Mouse (Mus musculus) gastrocnemius, postnatal 4 days (tissue): ENCODE results near the gene Prkce. TPM values are rescaled to one million over a fixed set of nuclear protein-coding genes. Genes with fewer than 3 reads are reported as not detected.

Experiments
- DNase-seq, 2 experiments: peaks; one replicate each; pipeline ENCODE4 v3.0.0; 2021 to 2022; ENCODE audit warnings: low spot score in 2 of 2, mixed read lengths in 2 of 2
- total RNA-seq, 2 experiments: library from RNA; stranded (reverse); gene quantifications; 2 replicates each; pipeline ENCODE4 v1.2.3; 2021

Prkce gene
- total RNA-seq, 2 experiments from 2014 or later = 12.3 to 13.0 TPM

- no peak for DNase-seq
Measured at GRCm38 (mm10) chr17:86325317-86325716, 157.7 kb downstream of the Prkce start.

DNA sequence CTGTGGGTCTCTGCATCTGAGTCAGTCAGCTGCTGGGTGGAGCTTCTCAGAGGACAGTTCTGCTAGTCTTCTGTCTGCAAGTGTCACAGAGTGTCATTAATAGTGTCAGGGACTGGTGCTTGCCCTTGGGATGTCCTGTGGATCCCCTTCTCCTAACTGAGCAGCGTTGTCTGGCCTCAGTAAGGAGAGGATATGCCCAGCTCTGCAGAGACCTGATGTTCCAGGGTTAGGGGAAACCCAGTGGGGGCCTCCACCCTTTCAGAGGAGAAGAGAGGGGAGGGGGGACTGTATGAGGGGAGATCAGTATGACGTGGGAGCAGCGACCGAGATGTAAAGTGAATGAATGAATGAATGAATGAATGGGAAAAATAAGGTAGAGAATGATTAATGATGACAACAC, 160.4 kb downstream of the Prkce start:
- DNase-seq = no peak

- no peak for DNase-seq
Measured at GRCm38 (mm10) chr17:86329273-86330075, 161.9 kb downstream of the Prkce start.

DNA sequence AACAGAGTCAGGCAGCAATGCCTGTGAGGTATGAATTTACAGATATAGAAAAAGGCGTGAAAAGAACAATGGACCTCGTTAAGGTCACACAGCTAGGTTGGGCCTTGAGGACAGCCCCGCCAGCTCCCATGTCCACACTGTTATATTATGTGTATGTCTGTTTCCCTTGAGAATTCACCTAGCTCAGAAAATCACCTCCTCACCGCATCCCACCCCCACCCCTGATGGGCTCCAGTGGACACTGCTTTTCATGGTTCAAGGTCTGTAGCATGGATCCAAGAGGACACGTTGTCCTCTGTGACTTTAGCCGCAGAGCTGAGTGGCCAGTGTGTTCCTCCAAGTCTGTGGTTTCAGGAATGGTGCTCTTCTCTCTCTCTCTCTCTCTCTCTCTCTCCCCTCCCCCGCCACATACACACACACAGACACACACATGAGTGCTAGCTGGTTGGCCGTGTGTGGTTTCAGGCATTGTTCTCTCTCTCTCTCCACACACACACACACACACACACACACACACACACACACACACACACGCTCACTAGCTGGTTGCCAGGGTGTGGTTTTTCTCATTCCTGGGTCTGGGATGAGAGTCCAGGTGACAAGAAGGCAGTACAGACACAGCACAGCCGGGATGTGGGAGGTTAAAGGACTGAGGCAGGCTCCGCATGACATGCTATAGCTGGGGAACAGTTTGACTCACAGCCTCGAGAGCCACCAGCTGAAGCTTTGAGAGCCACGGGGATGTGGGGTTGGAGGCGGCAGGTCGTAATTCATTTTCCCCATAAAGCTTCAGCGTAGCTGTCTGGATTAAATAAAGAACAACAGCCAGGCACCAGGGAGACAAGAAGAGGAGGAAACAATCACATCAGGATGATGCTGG, 162.7 kb downstream of the Prkce start:
- DNase-seq = no peak

DNA sequence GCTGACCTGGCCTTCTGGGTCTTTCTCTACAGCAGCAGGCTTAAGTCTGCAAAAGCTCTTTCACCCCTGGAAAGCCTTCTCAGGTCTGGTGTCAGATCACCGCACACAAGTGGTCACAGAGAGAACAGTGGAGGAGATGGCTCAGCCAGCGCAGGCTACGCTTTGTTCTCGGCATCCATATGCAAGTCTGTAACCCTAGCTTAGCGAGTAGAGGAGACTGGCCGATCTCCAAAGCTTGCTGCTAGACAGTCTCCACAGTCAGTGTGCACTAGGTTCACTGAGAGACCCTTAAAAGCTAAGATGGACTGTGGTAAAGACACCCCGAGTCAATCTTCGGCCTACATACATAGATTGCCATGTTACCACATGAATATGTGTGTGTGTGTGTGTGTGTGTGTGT, 164.2 kb downstream of the Prkce start:
- no peak for DNase-seq

DNA sequence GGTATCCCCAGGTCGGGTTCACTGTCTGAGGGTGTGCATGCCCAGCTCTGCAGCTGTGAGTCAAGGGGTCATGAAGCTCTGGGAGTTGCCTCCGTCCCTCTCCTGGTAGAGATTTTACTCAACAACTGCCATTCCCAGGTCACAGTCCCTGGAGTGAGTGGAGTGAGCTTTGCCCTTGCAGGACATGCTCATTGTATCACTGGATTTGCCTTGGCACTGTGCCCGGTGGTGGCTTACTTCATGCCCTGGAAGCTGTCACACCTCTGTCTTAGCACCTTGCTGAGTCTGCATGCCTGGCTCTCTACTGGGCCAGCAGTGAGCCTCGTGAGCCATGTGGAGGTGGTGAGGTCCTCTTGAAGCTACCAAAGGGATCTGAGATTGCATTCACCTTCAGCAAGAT, 167.4 kb downstream of the Prkce start:
- no peak for DNase-seq

- DNase-seq = no peak
Measured at GRCm38 (mm10) chr17:86336652-86337073, 169.1 kb downstream of the Prkce start.

- no peak for DNase-seq
Measured at GRCm38 (mm10) chr17:86337076-86337475, 169.5 kb downstream of the Prkce start.

- DNase-seq = no peak
Measured at GRCm38 (mm10) chr17:86338328-86338727, 170.7 kb downstream of the Prkce start.

DNA sequence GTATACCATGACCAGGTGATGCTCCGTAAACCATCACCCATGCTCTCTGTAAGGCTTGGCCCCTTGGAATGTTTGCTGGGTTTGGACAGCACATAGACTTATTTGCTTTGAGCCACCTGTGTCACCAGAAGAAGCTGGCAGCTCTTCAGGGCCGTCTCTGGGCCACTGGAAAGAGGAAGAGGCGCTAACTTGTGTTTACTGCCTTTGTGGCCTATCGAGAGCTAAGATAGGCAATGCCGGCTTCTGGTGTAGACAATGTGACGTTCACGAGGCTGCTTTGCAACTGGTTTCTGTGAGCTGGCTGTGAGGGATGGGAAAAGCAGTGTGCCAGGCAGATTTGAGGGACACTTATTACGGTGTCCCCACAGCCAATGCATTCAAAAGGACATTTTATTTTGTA, 176.4 kb downstream of the Prkce start:
- no peak for DNase-seq

- no peak for DNase-seq
Measured at GRCm38 (mm10) chr17:86345234-86346005, 177.8 kb downstream of the Prkce start.

DNA sequence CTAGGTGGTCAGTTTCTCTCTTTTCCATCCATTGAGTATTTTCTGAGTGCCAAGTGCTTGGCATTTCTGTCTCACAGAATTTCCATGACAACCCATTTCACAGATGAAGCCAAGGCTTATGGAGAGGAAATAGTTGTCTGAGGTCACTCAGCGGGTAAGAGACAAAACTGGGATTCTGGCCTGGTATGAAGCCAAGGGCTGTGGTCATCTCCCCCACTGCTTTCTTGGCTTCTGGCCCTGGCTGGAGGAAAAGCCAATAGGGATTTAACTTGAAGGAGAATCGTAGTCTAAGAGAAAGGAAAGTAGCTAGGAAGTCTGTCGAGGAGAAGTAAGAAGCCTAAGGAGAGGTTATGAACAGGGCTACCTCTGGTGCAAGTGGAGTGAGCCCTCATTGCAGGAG, 182.7 kb downstream of the Prkce start:
- DNase-seq = peak; percentile 46 to 82

DNA sequence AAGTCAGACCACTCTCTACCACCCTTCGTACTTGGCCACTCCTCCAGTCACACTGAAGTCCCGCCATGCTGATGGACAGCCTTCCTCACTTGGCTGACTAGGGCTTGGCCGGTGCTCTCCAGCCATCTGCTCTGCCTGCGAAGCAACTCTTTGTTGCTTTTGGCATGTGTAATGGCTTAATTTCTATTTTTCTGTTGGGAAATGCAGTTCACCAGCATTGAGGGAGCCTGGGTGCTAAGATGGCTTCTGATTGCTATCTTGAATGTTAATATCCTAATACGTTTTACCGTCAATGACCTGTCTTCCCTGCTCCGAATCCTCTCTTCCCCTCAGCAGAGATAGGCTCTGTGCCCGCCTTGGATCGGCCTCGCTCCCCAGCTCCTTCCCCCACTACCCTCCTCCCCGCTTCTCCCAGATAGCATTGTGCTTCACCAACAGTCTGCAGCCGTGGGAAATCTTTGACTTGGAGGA, 183.2 kb downstream of the Prkce start:
- DNase-seq = peak in 1 of 2 experiments; percentile 32

- no peak for DNase-seq
Measured at GRCm38 (mm10) chr17:86351282-86351681, 183.7 kb downstream of the Prkce start.

DNA sequence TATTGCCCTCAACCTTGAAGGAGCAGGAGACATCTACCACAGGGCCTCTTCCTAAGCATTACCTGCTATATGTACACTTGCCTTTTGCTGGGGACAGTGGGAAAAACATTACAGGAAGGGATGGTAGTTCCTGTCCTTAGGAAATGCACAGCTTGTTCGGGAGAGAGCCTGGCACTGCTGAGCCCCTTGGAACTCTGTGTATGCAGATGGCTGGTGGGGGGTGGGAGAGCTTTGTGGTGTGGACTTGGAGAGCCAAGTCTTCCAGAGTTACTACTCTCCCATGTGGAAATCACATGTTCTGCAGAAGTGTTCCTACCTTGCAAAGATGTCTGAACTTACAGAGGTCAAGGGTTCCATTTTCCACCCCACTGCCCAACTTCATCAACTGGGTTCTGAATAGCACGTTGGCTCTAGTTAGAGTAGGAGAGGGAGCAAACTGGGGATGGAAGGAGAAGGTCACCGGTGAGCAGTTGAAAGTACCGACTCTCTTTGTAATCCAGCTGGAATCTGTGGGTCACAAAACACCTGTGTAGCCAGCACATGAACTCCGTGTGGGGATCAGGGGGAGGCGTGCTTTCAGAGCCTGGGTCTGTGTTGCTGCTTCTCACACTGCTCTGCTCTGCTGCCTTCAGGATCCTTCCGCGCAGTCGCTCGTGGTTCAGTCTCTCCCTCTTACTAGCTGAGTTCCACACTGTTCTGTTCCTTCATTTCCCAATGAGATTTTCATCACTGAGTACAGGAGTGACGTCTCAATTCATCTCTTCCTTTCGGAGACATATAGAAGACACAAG, 184.9 kb downstream of the Prkce start:
- no peak for DNase-seq

DNA sequence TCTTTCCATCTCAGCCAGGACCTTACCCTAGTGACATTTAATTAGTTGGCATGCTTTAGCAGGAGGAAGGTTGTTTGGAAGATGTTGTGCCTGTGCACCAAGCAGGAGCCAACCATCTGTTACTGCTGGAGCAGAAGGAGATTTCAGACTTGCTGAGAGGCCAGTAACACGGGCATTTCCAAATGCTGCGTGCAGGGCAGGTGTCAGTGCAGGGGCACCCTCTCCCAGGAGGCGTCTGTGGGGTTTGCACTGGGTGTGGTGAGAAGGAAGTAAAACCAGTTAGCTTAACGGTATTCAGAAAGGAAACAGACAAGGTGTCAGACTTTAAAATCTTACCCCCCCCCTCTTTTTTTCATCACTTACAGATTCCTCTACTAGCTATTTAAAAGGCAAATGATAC, 186.1 kb downstream of the Prkce start:
- no peak for DNase-seq

DNA sequence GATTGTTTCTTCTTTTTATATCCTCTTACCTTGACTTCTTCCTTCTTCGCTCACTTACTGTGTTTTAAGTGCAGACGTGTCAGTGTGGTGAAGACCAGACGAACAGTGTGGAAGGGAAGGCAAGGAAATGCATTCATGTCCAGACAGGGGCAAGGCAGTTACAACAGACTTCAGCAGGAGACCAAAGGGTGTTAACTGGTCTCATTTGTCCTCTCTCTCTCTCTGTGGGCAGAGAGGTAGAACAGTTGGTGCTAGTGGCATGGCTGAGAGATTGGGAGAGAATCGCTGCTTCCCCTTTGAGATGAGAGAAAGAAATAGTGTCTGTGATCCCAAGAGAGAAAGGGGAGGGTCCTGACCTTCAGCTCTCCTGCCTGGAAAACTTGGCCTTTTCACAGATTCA, 186.5 kb downstream of the Prkce start:
- no peak for DNase-seq

DNA sequence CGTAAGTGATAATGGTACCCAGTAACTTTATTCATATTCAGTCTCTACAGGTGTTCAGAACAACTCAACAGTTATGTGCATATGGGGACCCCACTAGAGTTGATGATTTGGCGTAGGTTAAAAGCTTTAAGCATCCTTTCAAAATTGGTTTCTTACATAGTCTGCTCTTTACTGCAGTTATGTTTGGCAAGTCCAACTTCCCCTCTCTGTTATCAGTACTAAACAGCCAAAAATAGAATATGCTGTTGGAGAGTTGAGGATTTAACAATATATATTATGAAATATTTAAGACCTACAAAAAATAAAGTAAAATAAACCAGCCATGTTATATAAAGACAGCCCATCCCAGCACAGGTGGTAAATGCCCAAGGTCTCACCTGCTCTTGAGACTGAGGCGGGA, 187.3 kb downstream of the Prkce start:
- DNase-seq = no peak

DNA sequence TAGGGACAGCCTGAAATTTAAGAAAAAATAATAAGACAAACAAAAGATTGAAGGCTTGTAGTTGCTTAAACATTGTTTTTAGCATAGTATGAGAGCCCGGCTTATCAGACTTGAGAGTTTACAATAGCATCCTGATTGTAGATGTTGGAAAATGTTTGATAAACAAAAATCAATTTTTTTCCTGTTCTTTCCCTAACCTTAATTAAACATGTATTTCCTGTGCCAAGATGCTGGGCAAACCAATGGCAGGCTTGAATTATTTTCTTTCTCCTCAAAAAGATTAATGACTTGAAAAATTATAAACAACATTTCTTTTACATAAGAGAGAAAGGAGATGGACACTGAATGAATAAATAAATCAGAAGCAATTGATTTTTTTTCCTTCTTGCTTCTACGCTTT, 187.7 kb downstream of the Prkce start:
- no peak for DNase-seq

DNA sequence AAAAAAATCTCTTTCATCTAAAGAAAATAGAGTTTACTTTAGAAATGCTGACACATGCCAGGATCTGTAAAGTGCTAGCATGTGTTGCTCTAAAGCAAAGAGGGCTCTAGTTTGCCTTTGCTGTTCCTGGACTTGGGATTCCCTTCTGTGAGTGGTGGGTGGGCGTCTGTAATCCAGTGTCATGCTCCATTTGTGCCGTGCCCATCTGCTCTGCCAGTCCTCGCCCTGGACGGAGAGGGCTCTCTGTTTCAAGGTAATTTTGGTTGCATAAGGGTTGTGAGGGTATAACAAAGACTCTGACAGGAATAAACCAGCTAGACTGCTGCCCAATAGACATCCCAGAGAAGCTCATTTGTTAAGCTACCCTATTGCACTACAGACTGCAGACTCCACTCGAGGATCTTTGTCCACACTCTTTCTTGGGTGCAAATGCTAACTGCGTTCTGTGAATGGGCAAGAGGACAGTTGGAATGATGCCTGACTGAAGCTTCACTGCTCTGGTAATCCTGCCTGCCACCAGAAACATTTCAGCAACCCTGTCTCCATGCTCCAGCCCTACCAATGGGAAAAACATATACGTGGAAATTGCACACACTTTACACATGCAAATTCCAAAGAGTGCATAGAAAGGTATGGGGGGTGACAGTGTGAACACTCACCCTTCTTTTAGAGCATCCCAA, 188.3 kb downstream of the Prkce start:
- DNase-seq = no peak
